Mouse (Mus musculus) B cell, adult 67 days (primary cell): Measurements from ENCODE around the gene Kif16b. TPM values are rescaled to one million over a fixed set of nuclear protein-coding genes. Genes with fewer than 3 reads are reported as not detected.

Experiments used
- total RNA-seq, 2 experiments: library from RNA; stranded (reverse); gene quantifications; 4 replicates each; pipeline ENCODE4 v1.2.4; 2023

Gene Kif16b
- 10 to 100 TPM; 25.1 to 25.9 TPM for total RNA-seq

DNA sequence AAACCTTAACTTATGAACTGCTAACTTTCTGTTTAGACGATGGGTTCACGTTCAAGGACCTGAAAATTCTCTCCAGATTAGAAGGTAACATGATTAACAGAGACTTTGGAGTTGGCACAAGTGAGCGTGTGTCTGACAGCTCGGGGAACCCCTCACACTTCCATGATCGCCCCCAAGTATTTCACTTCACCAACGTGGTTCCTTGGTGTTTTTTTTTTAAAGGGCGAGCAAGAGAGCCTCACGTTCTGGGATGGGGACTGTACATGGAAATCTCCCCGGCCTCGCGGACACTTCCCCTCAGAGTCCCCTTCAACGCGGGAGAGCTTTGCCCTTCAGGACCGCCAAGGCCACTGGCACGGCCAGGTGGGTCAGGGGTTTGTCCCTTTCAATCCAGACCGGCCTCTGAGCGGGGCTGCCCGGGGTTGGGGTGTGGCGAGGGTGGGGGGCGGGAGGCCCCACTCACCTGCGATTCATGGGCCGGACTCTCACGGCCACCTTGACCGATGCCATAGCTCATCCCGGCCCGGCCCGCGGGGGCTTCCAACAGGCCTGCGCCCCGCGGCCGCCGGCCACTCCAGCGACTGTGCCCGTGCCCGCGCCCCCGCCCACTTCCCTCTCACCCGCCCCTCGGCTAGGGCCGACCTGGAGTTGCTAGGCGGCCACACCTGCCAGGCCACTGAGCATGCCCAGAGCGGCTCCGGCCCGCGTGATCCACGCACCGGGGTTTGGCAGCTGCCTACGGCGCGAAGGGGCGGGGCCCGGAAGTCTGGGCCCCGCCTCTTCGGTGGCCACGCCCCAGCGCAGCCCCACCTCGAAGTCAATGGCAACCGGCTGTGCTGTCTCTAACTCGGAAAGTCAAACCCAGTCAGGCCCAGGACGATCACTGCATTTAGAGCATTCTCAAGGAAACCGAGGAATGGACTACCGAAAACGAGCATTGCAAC, at the start of gene Kif16b:
TSS of gene Kif16b (minus strand) at position 670 of the 944 bp plus-strand sequence.

Other genes with a start within 250 kb of the Kif16b start
- 10 to 100 TPM; 57.5 to 61.3 TPM for gene Snrpb2, start 161.5 kb upstream of the Kif16b start, total RNA-seq
- not detected for gene Otor, start 176.9 kb upstream of the Kif16b start, total RNA-seq